Mouse (Mus musculus): ENCODE data around the gene Gm5141.
"Not testable (repeated sequence)": the region's sequence is repeated elsewhere in the genome, so short reads cannot be mapped to it uniquely, and the experiment has no call there.

Gene Gm5141

GRCm38 (mm10) chr13:62785199-62786134 is at the start of gene Gm5141:
Gene Gm5141 (minus strand): TSS chr13:62785808.
- DNase-seq (ENCODE audit: low spot score in 2 of 2): peak; percentile 10 to 39

- DNase-seq (ENCODE audit: low spot score in 2 of 2): no peak
Observed at GRCm38 (mm10) chr13:62833341-62833740, 47.7 kb upstream of the Gm5141 start.

- DNase-seq (ENCODE audit: low spot score in 2 of 2): no peak
Observed at GRCm38 (mm10) chr13:62832239-62832638, 46.6 kb upstream of the Gm5141 start.

GRCm38 (mm10) chr13:62815705-62816104 is 30.1 kb upstream of the Gm5141 start:
- DNase-seq (ENCODE audit: low spot score in 2 of 2): not testable (repeated sequence)

- no peak for DNase-seq (ENCODE audit: low spot score in 2 of 2)
Observed at GRCm38 (mm10) chr13:62812713-62813112, 27.1 kb upstream of the Gm5141 start.

GRCm38 (mm10) chr13:62807981-62808380 is 22.4 kb upstream of the Gm5141 start:
- DNase-seq (ENCODE audit: low spot score in 2 of 2): not testable (repeated sequence)

- not testable (repeated sequence) for DNase-seq (ENCODE audit: low spot score in 2 of 2)
Observed at GRCm38 (mm10) chr13:62786135-62786493, 506 bp upstream of the Gm5141 start.

GRCm38 (mm10) chr13:62763806-62764205 is 21.8 kb downstream of the Gm5141 start:
- peak; percentile 5 to 29 for DNase-seq (ENCODE audit: low spot score in 2 of 2)

GRCm38 (mm10) chr13:62760432-62761415 is 24.9 kb downstream of the Gm5141 start, which contains the start of gene Platr25:
Gene Platr25 (minus strand): TSS chr13:62760709.
- peak; percentile 8 to 36 for DNase-seq (ENCODE audit: low spot score in 2 of 2)

GRCm38 (mm10) chr13:62733322-62733721 is 52.3 kb downstream of the Gm5141 start:
- DNase-seq (ENCODE audit: low spot score in 2 of 2): no peak

All from frontal cortex, postnatal 10 days (tissue).